Mouse (Mus musculus) liver, postnatal 0 days (tissue): ENCODE results near the gene Map4k4.

Source experiments
- CTCF ChIP-seq: sonication (generic); IDR thresholded peaks from 2 replicates; pipeline ENCODE4 v1.5.1; 2016; ENCODE audit warnings: antibody characterized with exemption, low read depth
- EP300 ChIP-seq: IDR thresholded peaks from 2 replicates; pipeline ENCODE4 v1.6.1; 2016; ENCODE audit warnings: antibody characterized with exemption, low read depth, mild to moderate bottlenecking

DNA sequence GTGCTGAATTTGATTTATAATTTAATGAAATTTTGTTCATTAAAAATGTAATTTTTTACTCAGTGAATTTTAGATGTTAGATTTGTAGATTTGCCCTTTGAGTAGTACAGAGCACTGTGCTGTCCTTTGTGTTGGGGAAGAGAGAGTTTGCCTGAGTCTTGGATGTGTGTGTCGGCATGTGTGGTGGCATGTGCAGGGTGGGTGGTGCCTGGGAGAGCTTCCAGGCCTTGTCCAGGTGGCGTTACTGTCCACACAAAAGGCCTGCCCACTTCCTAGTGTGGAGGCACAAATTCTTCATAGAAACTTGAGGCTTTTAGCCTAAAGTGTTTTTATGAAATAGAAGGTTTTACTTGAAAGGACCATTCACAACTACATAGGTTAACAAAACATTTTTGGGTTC, 36.2 kb downstream of the Map4k4 start:
- TF ChIP-seq EP300: no peak
- no peak for TF ChIP-seq CTCF
